Mouse (Mus musculus) cerebellum, adult 2 months (tissue): ENCODE data around the gene Gm10198.

Source experiments
- CTCF ChIP-seq: fragments of 200-500 bp; IDR thresholded peaks from 2 replicates; pipeline ENCODE4 v1.5.1; 2011; ENCODE audit warnings: low read depth, mild to moderate bottlenecking, control low read depth, low read length, moderate library complexity, borderline replicate concordance; ENCODE audit not compliant: insufficient read depth
- POLR2A ChIP-seq: fragments of 200-500 bp; IDR thresholded peaks from 2 replicates; pipeline ENCODE4 v1.6.1; 2011; ENCODE audit warnings: low read length, control low read depth, borderline replicate concordance; ENCODE audit not compliant: insufficient read depth

GRCm38 (mm10) chr13:111640319-111640718 is 47.7 kb downstream of the Gm10198 start:
- TF ChIP-seq CTCF (no peak), POLR2A (no peak)
